Mouse (Mus musculus): ENCODE measurements around the gene Yif1a. TPM values are rescaled to one million over a fixed set of nuclear protein-coding genes. Genes with fewer than 3 reads are reported as not detected.

Gene Yif1a
- polyA plus RNA-seq (2011; ENCODE audit: insufficient read length, low read depth, missing spikeins), result 94.1 and 96.4 TPM in 2 replicates

- Histone ChIP-seq H3K4me1 (ENCODE audit: control insufficient read depth, insufficient read depth, low read length) (no peaks in the 10 kb centered on the region), H3K27ac (ENCODE audit: insufficient read depth, low read length) (peak within 1 kb of the TSS; percentile 72), H3K4me3 (ENCODE audit: insufficient read depth, low read length) (peak within 1 kb of the TSS; percentile 83)
- TF ChIP-seq CTCF (IDR thresholded peaks at IDR 0.05; ENCODE audit: borderline replicate concordance, insufficient read depth, low read length), result peak; percentile 47; the same call in 1 of the 2 replicates
- peak; percentile 95 for TF ChIP-seq POLR2A (IDR thresholded peaks at IDR 0.05; ENCODE audit: low read depth, low read length)
Measured at GRCm38 (mm10) chr19:5087884-5088728, at the start of gene Yif1a. Gene Yif1a, plus strand, starts transcription at chr19:5088538.

- Histone ChIP-seq H3K27ac (ENCODE audit: insufficient read depth, low read length) (no peak within 1 kb of the TSS), H3K4me1 (ENCODE audit: control insufficient read depth, insufficient read depth, low read length) (peaks cover 6% of the 10 kb centered on the region; the same call in 1 of the 2 replicates), H3K4me3 (ENCODE audit: insufficient read depth, low read length) (peak within 1 kb of the TSS; percentile 70)
- TF ChIP-seq POLR2A (IDR thresholded peaks at IDR 0.05; ENCODE audit: low read depth, low read length) (peak; percentile 85), CTCF (IDR thresholded peaks at IDR 0.05; ENCODE audit: borderline replicate concordance, insufficient read depth, low read length) (peak; percentile 58; the same call in 1 of the 2 replicates)
Measured at GRCm38 (mm10) chr19:5038709-5039156, 49.6 kb upstream of the Yif1a start, which contains the start of the genes B4gat1 and AC124502.3. Gene B4gat1, plus strand, starts transcription at chr19:5038826. Gene AC124502.3, plus strand, starts transcription at chr19:5038891.

- TF ChIP-seq POLR2A (IDR thresholded peaks at IDR 0.05; ENCODE audit: low read depth, low read length) (no peak), CTCF (IDR thresholded peaks at IDR 0.05; ENCODE audit: borderline replicate concordance, insufficient read depth, low read length) (no peak)
- Histone ChIP-seq H3K4me1 (ENCODE audit: control insufficient read depth, insufficient read depth, low read length) (peaks cover 6% of the 10 kb centered on the region; the same call in 1 of the 2 replicates), H3K4me3 (ENCODE audit: insufficient read depth, low read length) (peak overlapping the region; percentile 70), H3K27ac (ENCODE audit: insufficient read depth, low read length) (no peak overlapping the region)
Measured at GRCm38 (mm10) chr19:5039301-5040114, 48.8 kb upstream of the Yif1a start.

GRCm38 (mm10) chr19:5040862-5041523, 47.3 kb upstream of the Yif1a start, which contains the start of gene Brms1:
Gene Brms1, plus strand, starts transcription at chr19:5041354.
- TF ChIP-seq CTCF (IDR thresholded peaks at IDR 0.05; ENCODE audit: borderline replicate concordance, insufficient read depth, low read length), result no peak
- TF ChIP-seq POLR2A (IDR thresholded peaks at IDR 0.05; ENCODE audit: low read depth, low read length), result peak; percentile 59
- H3K27ac ChIP-seq (ENCODE audit: insufficient read depth, low read length), result peak within 1 kb of the TSS; percentile 45
- H3K4me1 ChIP-seq (ENCODE audit: control insufficient read depth, insufficient read depth, low read length), result peaks cover 11% of the 10 kb centered on the region; the same call in 1 of the 2 replicates
- H3K4me3 ChIP-seq (ENCODE audit: insufficient read depth, low read length), result peak within 1 kb of the TSS; percentile 70

- H3K4me3 ChIP-seq (ENCODE audit: insufficient read depth, low read length), result peak overlapping the region; percentile 70
- H3K27ac ChIP-seq (ENCODE audit: insufficient read depth, low read length), result peak overlapping the region; percentile 45
- no peak; the same call in 1 of the 2 replicates for TF ChIP-seq POLR2A (IDR thresholded peaks at IDR 0.05; ENCODE audit: low read depth, low read length)
- TF ChIP-seq CTCF (IDR thresholded peaks at IDR 0.05; ENCODE audit: borderline replicate concordance, insufficient read depth, low read length), result no peak
- peaks cover 11% of the 10 kb centered on the region; the same call in 1 of the 2 replicates for H3K4me1 ChIP-seq (ENCODE audit: control insufficient read depth, insufficient read depth, low read length)
Measured at GRCm38 (mm10) chr19:5041588-5041987, 46.8 kb upstream of the Yif1a start.

GRCm38 (mm10) chr19:5045531-5045930, 42.8 kb upstream of the Yif1a start:
- peaks cover 10% of the 10 kb centered on the region; the same call in 1 of the 2 replicates for H3K4me1 ChIP-seq (ENCODE audit: control insufficient read depth, insufficient read depth, low read length)
- H3K4me3 ChIP-seq (ENCODE audit: insufficient read depth, low read length), result no peak overlapping the region
- 0 out of 2 replicates have a peak overlapping the region, but pooled peaks have one; percentile 8 for H3K27ac ChIP-seq (ENCODE audit: insufficient read depth, low read length)
- TF ChIP-seq CTCF (IDR thresholded peaks at IDR 0.05; ENCODE audit: borderline replicate concordance, insufficient read depth, low read length) (no peak), POLR2A (IDR thresholded peaks at IDR 0.05; ENCODE audit: low read depth, low read length) (no peak)

- Histone ChIP-seq H3K27ac (ENCODE audit: insufficient read depth, low read length) (no peak overlapping the region), H3K4me1 (ENCODE audit: control insufficient read depth, insufficient read depth, low read length) (0 out of 2 replicates have a peak, but pooled peaks cover 7% of the 10 kb centered on the region), H3K4me3 (ENCODE audit: insufficient read depth, low read length) (no peak overlapping the region)
- no peak for TF ChIP-seq POLR2A (IDR thresholded peaks at IDR 0.05; ENCODE audit: low read depth, low read length)
- TF ChIP-seq CTCF (IDR thresholded peaks at IDR 0.05; ENCODE audit: borderline replicate concordance, insufficient read depth, low read length), result no peak
Measured at GRCm38 (mm10) chr19:5048138-5049056, 39.9 kb upstream of the Yif1a start.

- Histone ChIP-seq H3K4me3 (ENCODE audit: insufficient read depth, low read length) (no peak overlapping the region), H3K4me1 (ENCODE audit: control insufficient read depth, insufficient read depth, low read length) (0 out of 2 replicates have a peak, but pooled peaks cover 7% of the 10 kb centered on the region), H3K27ac (ENCODE audit: insufficient read depth, low read length) (peak overlapping the region; percentile 65)
- no peak for TF ChIP-seq CTCF (IDR thresholded peaks at IDR 0.05; ENCODE audit: borderline replicate concordance, insufficient read depth, low read length)
- no peak for TF ChIP-seq POLR2A (IDR thresholded peaks at IDR 0.05; ENCODE audit: low read depth, low read length)
Measured at GRCm38 (mm10) chr19:5049325-5049724, 39.0 kb upstream of the Yif1a start.

Data from embryonic fibroblast, embryonic 13.5 days (primary cell).